Mouse (Mus musculus): ENCODE data around the gene Chek1.

DNA sequence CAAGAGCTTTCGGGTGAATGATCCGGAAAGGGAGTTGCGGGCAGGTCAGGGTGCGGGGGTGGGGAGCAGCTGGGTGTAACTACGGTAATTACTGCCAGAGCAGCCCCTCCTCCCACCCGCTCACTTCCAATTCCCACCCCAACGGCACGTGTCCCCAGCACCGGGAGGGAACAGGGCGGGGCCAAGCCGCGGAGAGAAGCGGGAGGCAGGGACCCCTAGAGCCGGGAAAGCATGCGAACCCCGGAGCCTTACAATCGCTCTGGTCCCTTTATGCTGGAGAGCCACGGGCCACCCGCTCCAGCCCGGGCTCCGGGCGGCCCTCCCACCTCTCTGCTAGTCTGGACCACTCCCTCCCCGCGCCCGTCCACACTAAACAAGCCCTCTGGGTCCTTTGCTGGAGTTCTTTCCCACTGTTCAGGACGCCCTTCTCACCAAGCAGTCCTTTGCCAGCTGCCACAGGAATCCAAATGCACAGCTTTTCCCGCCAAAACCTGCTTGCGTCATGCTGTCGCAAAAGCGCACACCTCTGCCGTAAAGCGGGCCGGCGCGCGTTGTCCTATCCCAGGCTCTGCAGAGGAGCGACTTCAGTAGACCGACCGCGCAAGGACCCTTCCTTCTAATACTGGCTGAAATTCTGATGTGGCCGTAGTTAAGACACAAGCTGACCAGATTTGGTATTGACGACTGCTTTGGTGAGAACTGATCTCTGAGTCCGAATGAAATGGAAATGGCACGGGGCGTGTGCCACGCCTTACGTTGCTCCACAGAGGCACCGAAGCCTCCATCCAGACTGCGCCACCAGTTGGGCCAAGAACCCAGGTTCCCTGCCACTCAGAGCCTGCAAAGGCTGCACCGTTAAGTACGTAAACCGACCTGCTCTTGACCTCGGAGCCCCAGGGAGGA, 483 bp downstream of the Chek1 start:
- no peak for TF ChIP-seq CTCF (conservative IDR thresholded peaks at IDR 0.05 in 1 of 2, IDR thresholded peaks at IDR 0.05 in 1 of 2; ENCODE audit: low read depth in 2 of 2, low read length in 2 of 2)
- no peak for TF ChIP-seq SMC3 (IDR thresholded peaks at IDR 0.05; ENCODE audit: low read depth, low read length)
- TF ChIP-seq POLR2A (IDR thresholded peaks at IDR 0.05; ENCODE audit: low read depth, low read length) = peak; percentile 81
- no peak for TF ChIP-seq RAD21 (IDR thresholded peaks at IDR 0.05; ENCODE audit: low read depth, low read length)
- TF ChIP-seq EP300 (IDR thresholded peaks at IDR 0.05; ENCODE audit: low read length) = no peak
- peak; percentile 27; the same call in 1 of the 2 replicates for TF ChIP-seq NRF1 (IDR thresholded peaks at IDR 0.05; ENCODE audit: low read depth, low read length)
- TF ChIP-seq RCOR1 (conservative IDR thresholded peaks at IDR 0.05; ENCODE audit: low read depth, low read length) = 0 out of 2 replicates have a peak, but pooled peaks have one; percentile 22
- TF ChIP-seq ZC3H11A (IDR thresholded peaks at IDR 0.05; ENCODE audit: low read depth, low read length) = no peak
- no peak for TF ChIP-seq ZNF384 (IDR thresholded peaks at IDR 0.05; ENCODE audit: low read depth, low read length)
- TF ChIP-seq HCFC1 (IDR thresholded peaks at IDR 0.05; ENCODE audit: low read depth, low read length) = peak; percentile 74
- peak; percentile 99 for TF ChIP-seq E2F4 (IDR thresholded peaks at IDR 0.05; ENCODE audit: insufficient replicate concordance, low read depth, low read length)
- TF ChIP-seq USF2 (conservative IDR thresholded peaks at IDR 0.05; ENCODE audit: low read depth, low read length) = no peak
- no peak for TF ChIP-seq CHD1 (IDR thresholded peaks at IDR 0.05; ENCODE audit: low read depth, low read length)
- TF ChIP-seq NELFE (IDR thresholded peaks at IDR 0.05; ENCODE audit: low read depth, low read length) = peak; percentile 76

Measured in CH12.LX (cell line).